Mouse (Mus musculus): Measurements from ENCODE around the gene Dtnb.

- TF ChIP-seq CTCF (IDR thresholded peaks at IDR 0.05; ENCODE audit: low read depth, low read length) = no peak
- no peak for TF ChIP-seq POLR2A (IDR thresholded peaks at IDR 0.05; ENCODE audit: extremely low read depth, insufficient read depth, low read length)
Measured at GRCm38 (mm10) chr12:3810455-3810854, 238.3 kb downstream of the Dtnb start.

Data from liver, adult 2 months (tissue).